Mouse (Mus musculus) kidney, postnatal 36 days (tissue): ENCODE measurements around the gene Ice1.

ENCODE experiments used
- DNase-seq, 2 experiments: peaks; one replicate each; pipeline ENCODE4 v3.0.0; 2021 to 2022; ENCODE audit warnings: mixed read lengths in 2 of 2

Gene Ice1

GRCm38 (mm10) chr13:70553456-70553855, 84.0 kb downstream of the Ice1 start:
- DNase-seq = no peak

GRCm38 (mm10) chr13:70547457-70547856, 90.0 kb downstream of the Ice1 start:
- no peak for DNase-seq

- peak; percentile 11 to 23 for DNase-seq
These were observed 92.2 kb downstream of the Ice1 start for GRCm38 (mm10) chr13:70545261-70545660.

GRCm38 (mm10) chr13:70539842-70540241, 97.6 kb downstream of the Ice1 start:
- DNase-seq = no peak

- no peak for DNase-seq
These were observed 104.0 kb downstream of the Ice1 start for GRCm38 (mm10) chr13:70533412-70533811.

- no peak for DNase-seq
These were observed 104.7 kb downstream of the Ice1 start for GRCm38 (mm10) chr13:70532719-70533118.

GRCm38 (mm10) chr13:70517651-70518050, 119.8 kb downstream of the Ice1 start:
- no peak for DNase-seq

- no peak for DNase-seq
These were observed 122.4 kb downstream of the Ice1 start for GRCm38 (mm10) chr13:70515004-70515403.

- no peak for DNase-seq
These were observed 127.2 kb downstream of the Ice1 start for GRCm38 (mm10) chr13:70510199-70510598.

GRCm38 (mm10) chr13:70509375-70510016, 127.9 kb downstream of the Ice1 start:
- no peak for DNase-seq

GRCm38 (mm10) chr13:70508708-70509374, 128.6 kb downstream of the Ice1 start:
- DNase-seq = no peak
